Mouse (Mus musculus) megakaryocyte, embryonic 14.5 days (primary cell): ENCODE results near the gene Smtnl1. TPM values are rescaled to one million over a fixed set of nuclear protein-coding genes. Genes with fewer than 3 reads are reported as not detected.

ENCODE experiments used
- H3K27me3 ChIP-seq: replicated peaks from 2 replicates; pipeline ENCODE3; 2012; ENCODE audit warnings: inconsistent platforms
- H3K36me3 ChIP-seq: replicated peaks from 2 replicates; pipeline ENCODE3; 2012; ENCODE audit warnings: low read length, inconsistent platforms, mixed read lengths
- H3K4me1 ChIP-seq: 2 replicates; pipeline ENCODE4 v1.6.1; 2012; ENCODE audit warnings: inconsistent platforms
- H3K4me3 ChIP-seq: replicated peaks from 2 replicates; pipeline ENCODE3; 2012; ENCODE audit warnings: moderate library complexity, mild to moderate bottlenecking, inconsistent platforms
- H3K9me3 ChIP-seq: 2 replicates; pipeline ENCODE4 v1.6.1; 2012; ENCODE audit warnings: inconsistent platforms
- FLI1 ChIP-seq: IDR thresholded peaks from 2 replicates; pipeline ENCODE4 v1.6.1; 2012; ENCODE audit warnings: low read length, inconsistent platforms, mixed read lengths
- GATA1 ChIP-seq: IDR thresholded peaks from 3 replicates; pipeline ENCODE4 v1.6.1; 2012; ENCODE audit warnings: mixed read lengths, low read length, inconsistent platforms, borderline replicate concordance
- polyA plus RNA-seq: library from polyadenylated mRNA; stranded (reverse); fragments of >175 nt; gene quantifications from 2 replicates; pipeline ENCODE4 v1.2.3, GENCODE M21; 2012; ENCODE audit warnings: low replicate concordance; ENCODE audit not compliant: insufficient read depth

The Smtnl1 gene
- polyA plus RNA-seq, 1 experiment, result 0.07 TPM

- no peak for TF ChIP-seq FLI1
- H3K9me3 ChIP-seq, result no peaks in the 10 kb centered on the region
- no peaks in the 10 kb centered on the region for H3K36me3 ChIP-seq
- no peak overlapping the region for H3K4me3 ChIP-seq
- H3K27me3 ChIP-seq, result peaks cover 42% of the 10 kb centered on the region
- peaks cover 18% of the 10 kb centered on the region for H3K4me1 ChIP-seq
Observed at GRCm38 (mm10) chr2:84775665-84776064, 46.8 kb downstream of the Smtnl1 start.

GRCm38 (mm10) chr2:84775241-84775640 lies 47.2 kb downstream of the Smtnl1 start, which contains the start of gene Serping1:
Gene Serping1 (minus strand): TSS chr2:84775444.
- Histone ChIP-seq H3K4me1 (peaks cover 18% of the 10 kb centered on the region), H3K27me3 (peaks cover 45% of the 10 kb centered on the region), H3K4me3 (no peak within 1 kb of the TSS), H3K36me3 (no peaks in the 10 kb centered on the region), H3K9me3 (no peaks in the 10 kb centered on the region)
- TF ChIP-seq FLI1 (no peak), GATA1 (no peak)

- Histone ChIP-seq H3K36me3 (no peaks in the 10 kb centered on the region), H3K27me3 (peaks cover 50% of the 10 kb centered on the region), H3K4me3 (no peak overlapping the region), H3K9me3 (no peaks in the 10 kb centered on the region), H3K4me1 (peaks cover 21% of the 10 kb centered on the region)
- TF ChIP-seq FLI1, result no peak
- no peak for TF ChIP-seq GATA1
Observed at GRCm38 (mm10) chr2:84774751-84775150, 47.7 kb downstream of the Smtnl1 start.

GRCm38 (mm10) chr2:84773195-84773594 lies 49.3 kb downstream of the Smtnl1 start:
- peaks cover 16% of the 10 kb centered on the region for H3K4me1 ChIP-seq
- TF ChIP-seq FLI1 (no peak), GATA1 (no peak)
- no peaks in the 10 kb centered on the region for H3K36me3 ChIP-seq
- H3K4me3 ChIP-seq, result no peak overlapping the region
- peaks cover 48% of the 10 kb centered on the region for H3K27me3 ChIP-seq
- H3K9me3 ChIP-seq, result no peaks in the 10 kb centered on the region

- Histone ChIP-seq H3K36me3 (no peaks in the 10 kb centered on the region), H3K9me3 (no peaks in the 10 kb centered on the region), H3K4me1 (peaks cover 16% of the 10 kb centered on the region), H3K4me3 (no peak overlapping the region), H3K27me3 (peaks cover 46% of the 10 kb centered on the region)
- TF ChIP-seq FLI1 (no peak), GATA1 (no peak)
Observed at GRCm38 (mm10) chr2:84772454-84772853, 50.0 kb downstream of the Smtnl1 start.

- H3K36me3 ChIP-seq, result no peaks in the 10 kb centered on the region
- TF ChIP-seq FLI1, result no peak
- no peak for TF ChIP-seq GATA1
- H3K27me3 ChIP-seq, result peaks cover 45% of the 10 kb centered on the region
- no peak overlapping the region for H3K4me3 ChIP-seq
- no peaks in the 10 kb centered on the region for H3K9me3 ChIP-seq
- H3K4me1 ChIP-seq, result peaks cover 30% of the 10 kb centered on the region
Observed at GRCm38 (mm10) chr2:84770501-84770900, 52.0 kb downstream of the Smtnl1 start.

- H3K9me3 ChIP-seq, result no peaks in the 10 kb centered on the region
- H3K4me1 ChIP-seq, result peaks cover 43% of the 10 kb centered on the region
- H3K36me3 ChIP-seq, result no peaks in the 10 kb centered on the region
- TF ChIP-seq FLI1, result no peak
- TF ChIP-seq GATA1, result no peak
- no peak overlapping the region for H3K4me3 ChIP-seq
- peaks cover 18% of the 10 kb centered on the region for H3K27me3 ChIP-seq
Observed at GRCm38 (mm10) chr2:84762818-84763217, 59.6 kb downstream of the Smtnl1 start.

GRCm38 (mm10) chr2:84762295-84762694 lies 60.2 kb downstream of the Smtnl1 start:
- no peak overlapping the region for H3K4me3 ChIP-seq
- peaks cover 16% of the 10 kb centered on the region for H3K27me3 ChIP-seq
- H3K4me1 ChIP-seq, result peaks cover 45% of the 10 kb centered on the region
- H3K36me3 ChIP-seq, result no peaks in the 10 kb centered on the region
- no peak for TF ChIP-seq GATA1
- no peak for TF ChIP-seq FLI1
- H3K9me3 ChIP-seq, result no peaks in the 10 kb centered on the region

- H3K4me1 ChIP-seq, result peaks cover 49% of the 10 kb centered on the region
- no peaks in the 10 kb centered on the region for H3K9me3 ChIP-seq
- no peak for TF ChIP-seq GATA1
- TF ChIP-seq FLI1, result no peak
- H3K27me3 ChIP-seq, result peaks cover 16% of the 10 kb centered on the region
- no peak overlapping the region for H3K4me3 ChIP-seq
- no peaks in the 10 kb centered on the region for H3K36me3 ChIP-seq
Observed at GRCm38 (mm10) chr2:84761840-84762239, 60.6 kb downstream of the Smtnl1 start.

GRCm38 (mm10) chr2:84761309-84761708 lies 61.1 kb downstream of the Smtnl1 start:
- Histone ChIP-seq H3K4me3 (no peak overlapping the region), H3K4me1 (peaks cover 44% of the 10 kb centered on the region), H3K9me3 (no peaks in the 10 kb centered on the region), H3K36me3 (no peaks in the 10 kb centered on the region), H3K27me3 (peaks cover 16% of the 10 kb centered on the region)
- TF ChIP-seq GATA1 (no peak), FLI1 (no peak)

Other genes starting within 250 kb of the Smtnl1 start
- gene Ctnnd1, start 171.9 kb downstream of the Smtnl1 start, polyA plus RNA-seq, result 0.71 and 4.4 TPM in 2 replicates
- gene Btbd18, start 163.6 kb downstream of the Smtnl1 start, polyA plus RNA-seq, result 0.02 TPM in 1 of 2 replicates, not detected in the other
- 72.9 and 130 TPM in 2 replicates for gene Selenoh, start 151.9 kb downstream of the Smtnl1 start, polyA plus RNA-seq
- gene Gm28635, start 144.6 kb downstream of the Smtnl1 start, polyA plus RNA-seq, result not detected in 2 replicates
- 8.7 and 9.7 TPM in 2 replicates for gene Med19, start 144.2 kb downstream of the Smtnl1 start, polyA plus RNA-seq
- 2.4 TPM in 1 of 2 replicates, not detected in the other for gene Tmx2, start 143.5 kb downstream of the Smtnl1 start, polyA plus RNA-seq
- 14.8 and 20.0 TPM in 2 replicates for gene Zdhhc5, start 107.5 kb downstream of the Smtnl1 start, polyA plus RNA-seq
- gene Clp1, start 95.3 kb downstream of the Smtnl1 start, polyA plus RNA-seq, result 0.70 TPM in 1 of 2 replicates, not detected in the other
- 2.6 and 2.9 TPM in 2 replicates for gene Ypel4, start 88.6 kb downstream of the Smtnl1 start, polyA plus RNA-seq
- 3.0 TPM in 1 of 2 replicates, not detected in the other for gene Gm19426, start 79.0 kb downstream of the Smtnl1 start, polyA plus RNA-seq
- gene Serping1, start 47.2 kb downstream of the Smtnl1 start, polyA plus RNA-seq, result not detected in 2 replicates
- 4.4 and 5.9 TPM in 2 replicates for gene Ube2l6, start 23.8 kb downstream of the Smtnl1 start, polyA plus RNA-seq
- 9.7 TPM in 1 of 2 replicates, not detected in the other for gene Timm10, start 4.3 kb upstream of the Smtnl1 start, polyA plus RNA-seq
- 1.8 and 5.0 TPM in 2 replicates for gene Slc43a1, start 16.2 kb upstream of the Smtnl1 start, polyA plus RNA-seq
- gene Rtn4rl2, start 64.1 kb upstream of the Smtnl1 start, polyA plus RNA-seq, result 2.7 and 8.4 TPM in 2 replicates
- gene Slc43a3, start 113.9 kb upstream of the Smtnl1 start, polyA plus RNA-seq, result 4.4 and 9.1 TPM in 2 replicates
- gene Prg2, start 157.8 kb upstream of the Smtnl1 start, polyA plus RNA-seq, result 2.5 TPM in 1 of 2 replicates, not detected in the other
- gene Prg3, start 165.6 kb upstream of the Smtnl1 start, polyA plus RNA-seq, result 1.8 TPM in 1 of 2 replicates, not detected in the other
- 9.9 and 23.0 TPM in 2 replicates for gene Ssrp1, start 214.6 kb upstream of the Smtnl1 start, polyA plus RNA-seq
- gene P2rx3, start 214.8 kb upstream of the Smtnl1 start, polyA plus RNA-seq, result not detected in 2 replicates
- gene Tnks1bp1, start 225.4 kb upstream of the Smtnl1 start, polyA plus RNA-seq, result 0.72 TPM in 1 of 2 replicates, not detected in the other